Mouse (Mus musculus): ENCODE results near the gene Erich3. TPM values are rescaled to one million over a fixed set of nuclear protein-coding genes. Genes with fewer than 3 reads are reported as not detected.
A peak's percentile ranks its signal among the peaks of the same experiment; 100 is the strongest.

Gene Erich3
- total RNA-seq, 2 experiments from 2014 or later: 6.9 to 9.6 TPM

DNA sequence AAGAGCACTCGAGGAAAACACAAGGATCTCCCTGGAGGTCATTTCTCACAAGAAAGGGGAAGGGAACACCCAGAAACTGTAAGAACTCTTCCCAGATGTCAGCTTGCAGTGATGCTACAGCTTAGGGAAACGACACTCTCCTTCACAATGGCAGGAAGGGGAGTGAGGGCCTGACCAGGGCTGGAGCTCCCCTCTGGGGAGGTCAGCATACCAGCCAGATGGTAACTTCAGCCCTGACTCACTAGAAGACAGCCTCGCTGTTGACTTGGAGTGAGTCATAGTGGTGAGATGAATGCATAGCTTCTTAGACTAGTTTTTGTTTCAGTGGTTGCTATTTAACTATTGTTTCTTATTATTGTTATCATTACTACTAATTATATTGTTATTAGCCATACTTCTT, 90.8 kb downstream of the Erich3 start:
- no peak for DNase-seq (ENCODE audit: low spot score in 2 of 2)
- intact Hi-C loops (cut with DNase I): no loop called here

DNA sequence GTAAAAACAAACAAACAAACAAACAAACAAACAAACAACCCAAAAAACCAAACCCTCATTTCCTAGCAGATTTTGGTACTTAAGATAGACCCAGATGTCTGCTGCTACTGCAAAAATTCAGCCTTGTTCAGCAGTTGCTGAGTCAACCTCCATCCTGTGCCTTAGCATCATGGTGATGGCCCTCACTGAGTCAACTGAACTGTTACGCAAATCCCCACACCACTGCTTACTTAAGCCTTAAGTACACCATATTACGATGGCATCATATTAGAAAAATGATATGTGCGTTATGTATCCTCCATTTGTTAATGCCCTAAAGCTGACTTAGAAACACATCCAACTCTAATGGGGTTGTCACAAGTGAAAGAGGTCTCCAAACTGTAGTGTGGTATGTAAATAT, 91.6 kb downstream of the Erich3 start:
- DNase-seq (ENCODE audit: low spot score in 2 of 2): no peak
- intact Hi-C loops (cut with DNase I): no loop called here

DNA sequence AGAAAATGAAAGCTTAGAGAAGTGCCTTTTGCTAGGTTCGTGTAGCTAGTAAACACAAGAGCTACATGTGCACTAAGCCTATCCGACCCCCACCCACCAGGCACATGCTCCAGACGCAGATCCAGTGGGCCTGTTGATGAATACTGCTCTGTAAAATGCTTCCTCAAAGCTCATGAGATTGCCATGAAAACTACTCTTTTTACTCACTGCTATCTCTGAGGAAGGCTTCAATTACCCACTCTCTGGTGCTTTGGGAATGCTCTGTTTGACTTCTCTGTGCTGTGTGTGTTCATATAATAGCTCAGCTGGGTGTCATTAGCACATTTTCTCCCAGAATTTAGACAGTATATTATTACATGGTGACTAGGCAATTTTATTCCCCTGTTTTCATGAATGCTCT, 94.4 kb downstream of the Erich3 start:
- intact Hi-C loops (cut with DNase I): no loop called here
- DNase-seq (ENCODE audit: low spot score in 2 of 2): peak in 1 of 2 experiments; percentile 3

DNA sequence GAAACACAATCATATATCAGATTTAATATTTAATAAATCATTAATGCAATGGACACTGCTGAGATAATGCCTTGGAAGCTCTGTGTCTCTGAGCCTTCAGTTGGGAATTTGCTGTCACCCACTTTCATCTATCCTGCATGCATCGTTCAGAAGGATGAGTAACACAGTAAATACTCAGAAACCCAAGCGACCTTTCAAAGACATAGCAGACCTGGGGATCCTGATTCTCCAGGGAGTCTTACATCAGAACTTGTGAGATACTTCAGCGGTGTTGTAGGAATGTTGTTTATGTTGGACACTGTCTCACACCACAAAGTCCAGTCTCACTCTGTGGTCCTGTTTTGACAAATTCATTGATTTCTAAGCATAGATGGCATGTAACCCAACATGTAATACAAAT, 97.4 kb downstream of the Erich3 start:
- intact Hi-C loops (cut with DNase I): no loop called here
- no peak for DNase-seq (ENCODE audit: low spot score in 2 of 2)

GRCm38 (mm10) chr3:154763374-154763773, 99.7 kb downstream of the Erich3 start:
- no peak for DNase-seq (ENCODE audit: low spot score in 2 of 2)
- intact Hi-C loops (cut with DNase I): no loop called here

DNA sequence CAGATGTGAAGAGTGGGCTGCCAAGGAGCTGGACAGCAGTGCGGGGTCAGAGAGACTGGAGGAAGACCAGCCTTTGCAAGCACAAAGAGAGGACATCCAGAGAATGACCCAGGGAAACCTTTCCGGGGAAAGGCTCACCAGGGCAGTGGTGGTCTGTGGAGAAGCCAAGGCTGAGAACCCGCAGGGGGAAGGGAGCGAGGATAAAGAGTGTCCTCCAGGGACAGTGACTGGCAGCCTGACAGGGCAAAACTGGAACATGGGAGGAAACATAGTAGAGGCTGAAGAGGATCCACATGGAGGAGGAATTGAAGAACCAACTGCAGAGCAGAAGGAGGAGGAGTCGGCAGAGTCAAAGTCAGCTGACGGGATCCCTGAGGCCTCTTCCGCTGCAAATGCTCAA, 100.5 kb downstream of the Erich3 start:
- no peak for DNase-seq (ENCODE audit: low spot score in 2 of 2)
- intact Hi-C loops (cut with DNase I): no loop called here

DNA sequence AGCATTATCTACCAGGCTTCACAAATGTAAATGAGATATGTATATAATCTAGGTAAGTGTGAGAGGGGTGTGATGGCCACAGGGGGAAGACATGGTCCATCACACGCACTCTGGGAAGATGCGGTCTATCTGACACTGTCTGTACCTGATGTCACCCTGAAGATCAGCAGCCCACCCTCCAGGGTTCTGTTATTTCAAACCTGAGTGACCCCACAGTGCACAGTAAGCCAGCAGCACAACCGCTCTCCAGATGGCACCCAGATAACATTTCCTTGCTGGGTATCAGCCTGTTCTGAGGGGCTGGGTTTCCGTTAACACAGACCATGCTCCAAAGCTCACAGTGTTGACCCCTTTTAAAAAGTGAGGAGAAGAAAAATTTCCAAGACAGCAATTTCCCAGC, 102.7 kb downstream of the Erich3 start:
- DNase-seq (ENCODE audit: low spot score in 2 of 2): no peak
- intact Hi-C loops (cut with DNase I): no loop called here

DNA sequence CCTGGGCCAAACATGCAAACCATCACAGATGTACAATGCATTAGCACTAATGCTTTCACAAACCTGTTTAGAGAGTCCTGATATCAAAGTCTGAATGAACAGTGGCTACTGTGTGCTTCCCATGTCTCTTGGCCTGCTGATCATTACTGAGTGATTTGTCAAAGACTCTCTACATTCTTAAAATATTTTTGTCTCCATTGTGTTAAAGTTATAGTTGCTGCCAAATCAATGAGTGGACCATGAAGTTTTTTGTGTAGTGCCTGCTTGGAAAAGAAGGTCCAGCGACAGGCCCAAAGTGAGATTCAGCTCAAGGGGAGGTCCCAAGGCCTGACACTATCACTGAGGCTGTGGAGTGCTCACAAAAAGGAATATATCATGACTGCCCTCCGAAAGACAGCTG, 108.0 kb downstream of the Erich3 start:
- intact Hi-C loops (cut with DNase I): no loop called here
- no peak for DNase-seq (ENCODE audit: low spot score in 2 of 2)

DNA sequence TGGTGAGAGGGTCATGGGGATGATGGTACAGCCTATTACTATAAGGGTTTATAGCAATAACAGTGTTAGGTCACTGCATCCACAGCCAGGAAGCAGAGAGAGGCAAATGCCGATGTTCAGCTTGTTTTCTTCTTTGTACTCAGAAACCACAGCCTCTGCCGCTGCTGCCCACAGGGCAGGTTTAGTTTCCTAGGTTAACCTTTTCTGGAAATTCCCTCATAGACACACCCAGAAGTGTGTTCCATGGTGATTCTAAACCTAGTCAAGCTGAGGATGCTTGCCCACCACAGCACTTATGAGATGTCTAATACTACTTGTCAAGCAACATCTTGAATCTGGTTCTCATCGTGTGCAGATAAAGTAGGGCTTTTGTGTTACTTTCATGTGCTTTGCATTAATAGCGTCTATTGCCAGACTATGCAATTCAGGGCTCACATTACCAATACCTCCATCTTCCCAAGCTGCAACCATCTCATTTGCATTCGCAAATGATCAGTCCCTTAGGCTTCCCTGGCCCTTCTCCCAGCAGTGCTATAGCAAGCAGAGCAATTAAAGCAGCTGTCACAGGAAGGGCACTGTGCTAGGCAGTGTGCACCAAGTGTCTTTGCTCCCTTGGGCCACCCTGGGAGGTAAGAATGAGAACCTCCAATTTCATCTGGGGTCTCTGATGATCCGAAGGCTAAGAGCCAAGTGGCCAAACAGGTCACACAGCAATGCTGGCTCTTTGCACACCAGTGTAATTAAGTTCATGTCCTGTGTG, 115.4 kb downstream of the Erich3 start:
- DNase-seq (ENCODE audit: low spot score in 2 of 2): no peak
- intact Hi-C loops (cut with DNase I): no loop called here

- DNase-seq (ENCODE audit: low spot score in 2 of 2): no peak
- intact Hi-C loops (cut with DNase I): no loop called here
These were observed 122.7 kb downstream of the Erich3 start for GRCm38 (mm10) chr3:154786354-154786753.

- intact Hi-C loops (cut with DNase I): no loop called here
- DNase-seq (ENCODE audit: low spot score in 2 of 2): no peak
These were observed 124.0 kb downstream of the Erich3 start for GRCm38 (mm10) chr3:154787611-154788010.

DNA sequence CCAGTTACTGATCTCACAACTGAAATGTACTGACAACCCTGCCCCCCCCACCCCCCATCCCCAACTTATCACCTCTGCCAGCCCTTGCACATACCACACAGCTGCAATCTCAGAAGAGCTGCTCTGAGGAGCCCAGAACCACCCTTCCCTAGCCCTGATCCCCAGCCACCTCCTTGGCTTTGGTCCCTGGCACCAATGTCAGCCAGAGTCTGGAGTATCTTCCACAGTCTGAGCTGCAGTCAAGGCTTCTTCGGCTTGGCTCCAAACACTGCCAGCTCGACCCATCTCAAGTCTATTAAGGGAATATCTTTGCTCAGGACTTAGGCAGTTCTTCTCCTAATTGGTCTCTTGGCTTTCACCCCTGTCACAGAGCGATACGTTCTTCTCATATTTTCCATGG, 129.9 kb downstream of the Erich3 start:
- intact Hi-C loops (cut with DNase I): no loop called here
- no peak for DNase-seq (ENCODE audit: low spot score in 2 of 2)

DNA sequence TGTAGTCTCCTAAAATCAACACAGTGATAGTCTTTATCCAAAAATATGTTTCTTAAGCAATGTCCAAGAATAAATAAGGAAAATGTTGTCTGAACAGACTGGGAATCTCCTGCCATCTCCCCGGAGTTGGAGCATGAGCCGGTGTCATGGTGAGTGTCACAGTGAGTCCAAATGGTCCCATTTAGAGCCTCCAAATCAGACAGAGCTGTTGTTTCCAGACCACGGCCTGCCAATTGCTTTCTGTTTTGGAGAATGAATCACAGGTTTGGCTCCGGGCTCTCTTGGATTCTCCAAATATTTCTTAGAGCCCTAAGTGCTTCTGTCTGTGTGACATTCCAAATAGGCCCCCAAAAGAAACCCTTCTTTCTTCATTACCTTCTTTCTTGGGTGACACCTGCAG, 135.1 kb downstream of the Erich3 start:
- no peak for DNase-seq (ENCODE audit: low spot score in 2 of 2)
- intact Hi-C loops (cut with DNase I): no loop called here

- intact Hi-C loops (cut with DNase I): no loop called here
- no peak for DNase-seq (ENCODE audit: low spot score in 2 of 2)
These were observed 136.8 kb downstream of the Erich3 start for GRCm38 (mm10) chr3:154800454-154800853.

DNA sequence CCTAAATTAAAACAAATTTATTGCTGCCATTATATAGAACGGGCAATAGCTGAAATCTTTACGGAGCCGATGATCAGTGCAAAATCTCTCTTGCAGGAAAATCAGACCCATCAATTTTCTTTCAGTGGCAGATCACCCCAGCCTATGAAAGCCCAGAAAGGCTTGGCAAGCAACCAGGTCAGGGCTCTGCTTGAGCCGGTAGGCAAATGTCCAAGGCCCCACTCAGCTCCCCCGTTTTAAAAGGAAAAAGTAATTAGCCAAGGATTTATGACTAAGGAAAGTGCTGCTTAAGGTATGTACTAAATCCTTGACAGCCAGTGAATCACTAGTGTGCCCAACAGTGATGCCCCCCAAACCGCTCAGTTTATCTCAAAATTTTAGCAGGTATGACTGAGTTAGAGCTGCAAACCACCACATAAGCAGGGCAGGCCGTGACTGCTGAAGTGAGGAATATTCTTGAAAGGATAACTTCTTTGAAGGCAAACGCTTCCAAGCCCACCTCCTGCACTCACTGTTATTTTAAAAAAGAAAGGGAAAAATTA, 137.3 kb downstream of the Erich3 start:
- no peak for DNase-seq (ENCODE audit: low spot score in 2 of 2)

GRCm38 (mm10) chr3:154806626-154807025, 143.0 kb downstream of the Erich3 start:
- intact Hi-C loops (cut with DNase I): no loop called here
- peak; percentile 70 to 88 for DNase-seq (ENCODE audit: low spot score in 2 of 2)

More for the DNA sequence above, 137.3 kb downstream of the Erich3 start:
- intact Hi-C loops (cut with DNase I): no loop called here

DNA sequence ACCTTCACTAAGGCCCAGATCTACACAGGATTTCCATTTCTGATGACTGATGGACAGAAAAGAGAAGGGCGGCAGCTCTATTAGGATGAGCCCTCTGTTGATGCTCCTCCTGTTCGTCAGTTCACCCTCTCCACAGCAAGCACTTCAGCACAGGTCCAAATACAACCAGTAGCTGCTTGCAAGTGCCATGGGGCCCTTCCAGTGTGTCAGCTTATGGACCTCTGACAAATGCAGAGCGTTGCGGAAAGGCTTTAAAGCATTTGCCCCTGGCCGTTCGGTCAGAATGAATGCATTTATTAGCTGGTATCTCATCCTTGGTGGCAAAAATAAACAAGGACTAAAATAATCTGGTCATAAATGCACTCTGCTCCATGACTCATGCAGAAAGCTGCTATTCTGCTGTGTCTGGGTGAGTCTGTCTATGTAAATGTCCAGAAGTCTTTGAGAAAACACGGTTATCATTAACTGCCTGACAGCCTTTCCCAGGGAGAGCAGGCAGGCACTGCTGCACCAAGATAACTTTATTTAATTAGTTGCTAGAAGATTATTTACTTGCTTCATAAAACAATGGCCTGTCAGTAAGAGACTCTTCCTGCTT, 146.7 kb downstream of the Erich3 start:
- intact Hi-C loops (cut with DNase I): loop anchor here (10.0 kb wide), 1 partner anchor 284 kb away; the partner anchor contains the start of genes Fpgt and Lrriq3
- no peak for DNase-seq (ENCODE audit: low spot score in 2 of 2)

DNA sequence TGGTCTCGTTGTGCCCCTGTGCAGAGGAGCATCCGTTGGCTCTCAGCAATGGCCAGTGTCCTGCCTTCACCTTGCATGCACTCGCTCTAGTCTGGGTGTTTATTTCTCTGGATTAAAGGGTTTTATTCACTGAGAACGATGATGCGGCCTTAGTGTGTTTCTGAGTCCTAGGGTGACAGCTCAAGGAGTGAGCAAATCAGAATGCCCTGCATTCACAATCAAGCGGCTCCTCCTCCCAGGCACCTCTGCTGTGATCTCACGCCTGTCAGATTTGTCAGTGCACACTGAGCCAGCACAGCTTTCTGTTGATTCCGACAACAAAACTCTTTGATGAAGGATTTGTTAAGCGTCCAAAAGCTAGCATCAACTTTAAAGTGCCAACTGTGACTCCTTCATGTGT, 147.6 kb downstream of the Erich3 start:
- no peak for DNase-seq (ENCODE audit: low spot score in 2 of 2)
- intact Hi-C loops (cut with DNase I): loop anchor here (10.0 kb wide), 1 partner anchor 284 kb away; the partner anchor contains the start of genes Fpgt and Lrriq3

DNA sequence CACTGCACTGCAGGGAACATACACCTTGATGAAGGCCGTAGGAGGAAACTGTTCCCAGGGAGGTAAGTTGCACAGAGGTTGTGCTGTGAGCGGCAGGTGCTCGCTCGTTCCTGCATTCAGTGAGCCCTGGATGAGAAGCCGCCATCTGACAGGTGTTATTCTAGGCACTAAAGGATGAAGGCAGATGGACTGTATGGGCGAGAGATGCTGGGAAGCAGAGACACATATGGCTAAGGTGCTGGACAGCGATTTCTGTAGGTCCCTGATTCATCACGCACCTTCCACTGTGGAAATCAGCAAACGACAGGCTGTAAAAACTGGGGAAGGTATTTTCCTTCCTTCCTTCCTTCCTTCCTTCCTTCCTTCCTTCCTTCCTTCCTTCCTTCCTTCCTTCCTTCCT, 148.2 kb downstream of the Erich3 start:
- intact Hi-C loops (cut with DNase I): loop anchor here (10.0 kb wide), 1 partner anchor 283 kb away; the partner anchor contains the start of genes Fpgt and Lrriq3
- DNase-seq (ENCODE audit: low spot score in 2 of 2): no peak

- DNase-seq (ENCODE audit: low spot score in 2 of 2): no peak
These were observed 149.2 kb downstream of the Erich3 start for GRCm38 (mm10) chr3:154812893-154813292.

DNA sequence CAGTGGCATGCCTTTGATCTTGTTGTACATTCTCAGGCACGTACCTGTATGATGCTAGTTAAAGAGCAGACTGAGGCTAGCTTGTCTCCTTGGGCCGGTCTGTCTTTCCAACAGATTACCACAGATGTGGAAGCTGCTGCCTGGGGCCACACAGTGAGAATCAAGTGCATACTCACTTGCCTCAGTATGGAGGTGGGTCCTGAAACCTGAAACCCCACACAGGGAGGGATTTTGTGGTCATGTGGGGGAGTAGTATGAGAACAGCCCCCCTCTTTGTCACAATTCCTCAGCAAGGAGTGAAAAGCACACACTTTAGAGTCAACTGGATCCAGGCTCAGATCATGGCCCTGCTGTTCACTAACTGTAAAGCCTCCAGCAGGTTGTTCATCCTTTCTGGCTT, 151.9 kb downstream of the Erich3 start:
- DNase-seq (ENCODE audit: low spot score in 2 of 2): no peak
- intact Hi-C loops (cut with DNase I): loop anchor here (5.0 to 10.0 kb wide), 2 partner anchors 163 to 279 kb away; partner anchors contain the start of genes Fpgt and Lrriq3

More at GRCm38 (mm10) chr3:154812893-154813292, 149.2 kb downstream of the Erich3 start:
- intact Hi-C loops (cut with DNase I): loop anchor here (10.0 kb wide), 1 partner anchor 282 kb away; the partner anchor contains the start of genes Fpgt and Lrriq3

Measured in left cerebral cortex, postnatal 14 days (tissue).